Mouse (Mus musculus): Measurements from ENCODE around the gene Hhex. TPM values are rescaled to one million over a fixed set of nuclear protein-coding genes. Genes with fewer than 3 reads are reported as not detected.

Hhex gene
- polyA plus RNA-seq, 1 experiment = 0.74 TPM

- H3K4me3 ChIP-seq (ENCODE audit: insufficient read depth, poor library complexity, severe bottlenecking) = peak overlapping the region; percentile 52
- H3K79me2 ChIP-seq (ENCODE audit: control insufficient read depth, insufficient read depth) = no peaks in the 10 kb centered on the region
- no peaks in the 10 kb centered on the region for H3K79me3 ChIP-seq (ENCODE audit: low read depth)
- H3K27me3 ChIP-seq (ENCODE audit: control insufficient read depth, insufficient read depth, insufficient read length) = no peaks in the 10 kb centered on the region
- H3ac ChIP-seq (ENCODE audit: control insufficient read depth, insufficient read length, low read depth) = peak overlapping the region; percentile 50
- no peak for TF ChIP-seq USF1 (IDR thresholded peaks at IDR 0.05; ENCODE audit: low read depth)
- TF ChIP-seq CEBPB (IDR thresholded peaks at IDR 0.05; ENCODE audit: low read depth) = no peak
- no peak for TF ChIP-seq FOSL1 (IDR thresholded peaks at IDR 0.05; ENCODE audit: insufficient read depth, low read length, poor library complexity, severe bottlenecking)
- TF ChIP-seq MYOD1 (IDR thresholded peaks at IDR 0.05; ENCODE audit: control insufficient read depth, insufficient read length, low read depth) = no peak
- TF ChIP-seq MAX (IDR thresholded peaks at IDR 0.05) = no peak
- no peak for TF ChIP-seq MYOG (IDR thresholded peaks at IDR 0.05; ENCODE audit: control insufficient read depth, extremely low read depth, insufficient read length)
- TF ChIP-seq CTCF (IDR thresholded peaks at IDR 0.05; ENCODE audit: control insufficient read depth, insufficient read depth, insufficient read length) = no peak
- no peaks in the 10 kb centered on the region for H3K36me3 ChIP-seq (ENCODE audit: control insufficient read depth, insufficient read depth)
Observed at GRCm38 (mm10) chr19:37435041-37435852, 637 bp downstream of the Hhex start.

DNA sequence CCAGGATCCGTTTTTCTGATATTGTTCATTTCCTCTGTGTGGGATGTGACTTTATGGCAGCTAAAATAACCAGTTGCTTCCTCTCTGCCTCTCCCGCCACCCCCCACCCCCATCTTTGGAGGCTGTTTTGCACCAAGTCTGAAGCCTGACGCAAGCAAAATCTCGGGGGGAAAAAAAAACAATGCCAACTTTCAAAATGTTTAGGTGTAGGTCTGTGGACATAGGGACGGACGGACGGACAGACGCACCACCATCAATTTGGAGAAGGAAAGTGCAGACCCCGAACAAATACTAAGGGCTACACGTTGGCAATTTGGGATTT lies 1.2 kb downstream of the Hhex start:
- Histone ChIP-seq H3ac (ENCODE audit: control insufficient read depth, insufficient read length, low read depth) (no peak overlapping the region), H3K79me3 (ENCODE audit: low read depth) (no peaks in the 10 kb centered on the region), H3K36me3 (ENCODE audit: control insufficient read depth, insufficient read depth) (no peaks in the 10 kb centered on the region), H3K4me3 (ENCODE audit: insufficient read depth, poor library complexity, severe bottlenecking) (peak overlapping the region; percentile 52), H3K27me3 (ENCODE audit: control insufficient read depth, insufficient read depth, insufficient read length) (no peaks in the 10 kb centered on the region), H3K79me2 (ENCODE audit: control insufficient read depth, insufficient read depth) (no peaks in the 10 kb centered on the region)
- no peak for TF ChIP-seq CTCF (IDR thresholded peaks at IDR 0.05; ENCODE audit: control insufficient read depth, insufficient read depth, insufficient read length)
- TF ChIP-seq FOSL1 (IDR thresholded peaks at IDR 0.05; ENCODE audit: insufficient read depth, low read length, poor library complexity, severe bottlenecking) = no peak
- no peak for TF ChIP-seq USF1 (IDR thresholded peaks at IDR 0.05; ENCODE audit: low read depth)
- TF ChIP-seq MYOG (IDR thresholded peaks at IDR 0.05; ENCODE audit: control insufficient read depth, extremely low read depth, insufficient read length) = no peak
- TF ChIP-seq CEBPB (IDR thresholded peaks at IDR 0.05; ENCODE audit: low read depth) = no peak
- TF ChIP-seq MAX (IDR thresholded peaks at IDR 0.05) = no peak
- no peak for TF ChIP-seq MYOD1 (IDR thresholded peaks at IDR 0.05; ENCODE audit: control insufficient read depth, insufficient read length, low read depth)

- Histone ChIP-seq H3ac (ENCODE audit: control insufficient read depth, insufficient read length, low read depth) (no peak overlapping the region), H3K79me2 (ENCODE audit: control insufficient read depth, insufficient read depth) (no peaks in the 10 kb centered on the region), H3K79me3 (ENCODE audit: low read depth) (no peaks in the 10 kb centered on the region), H3K27me3 (ENCODE audit: control insufficient read depth, insufficient read depth, insufficient read length) (no peaks in the 10 kb centered on the region), H3K36me3 (ENCODE audit: control insufficient read depth, insufficient read depth) (no peaks in the 10 kb centered on the region), H3K4me3 (ENCODE audit: insufficient read depth, poor library complexity, severe bottlenecking) (no peak overlapping the region)
- TF ChIP-seq USF1 (IDR thresholded peaks at IDR 0.05; ENCODE audit: low read depth) (no peak), MYOD1 (IDR thresholded peaks at IDR 0.05; ENCODE audit: control insufficient read depth, insufficient read length, low read depth) (no peak), CEBPB (IDR thresholded peaks at IDR 0.05; ENCODE audit: low read depth) (no peak), FOSL1 (IDR thresholded peaks at IDR 0.05; ENCODE audit: insufficient read depth, low read length, poor library complexity, severe bottlenecking) (no peak), MYOG (IDR thresholded peaks at IDR 0.05; ENCODE audit: control insufficient read depth, extremely low read depth, insufficient read length) (no peak)
Observed at GRCm38 (mm10) chr19:37436514-37437288, 2.1 kb downstream of the Hhex start.

DNA sequence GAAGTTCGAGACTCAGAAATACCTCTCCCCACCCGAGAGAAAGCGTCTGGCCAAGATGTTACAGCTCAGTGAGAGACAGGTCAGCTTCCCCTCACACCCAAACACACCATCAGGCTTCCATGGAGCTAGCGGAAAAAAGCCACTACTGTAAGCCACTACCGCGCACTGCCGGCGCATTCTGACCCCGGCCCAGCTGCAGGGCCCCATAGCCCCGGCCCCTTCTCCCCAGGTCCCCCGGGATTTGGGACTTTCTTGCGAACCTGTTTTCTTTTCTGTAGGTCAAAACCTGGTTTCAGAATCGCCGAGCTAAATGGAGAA lies 2.6 kb downstream of the Hhex start:
- Histone ChIP-seq H3K79me3 (ENCODE audit: low read depth) (no peaks in the 10 kb centered on the region), H3K79me2 (ENCODE audit: control insufficient read depth, insufficient read depth) (no peaks in the 10 kb centered on the region), H3K27me3 (ENCODE audit: control insufficient read depth, insufficient read depth, insufficient read length) (no peaks in the 10 kb centered on the region), H3K36me3 (ENCODE audit: control insufficient read depth, insufficient read depth) (no peaks in the 10 kb centered on the region), H3ac (ENCODE audit: control insufficient read depth, insufficient read length, low read depth) (no peak overlapping the region), H3K4me3 (ENCODE audit: insufficient read depth, poor library complexity, severe bottlenecking) (no peak overlapping the region)
- TF ChIP-seq MYOD1 (IDR thresholded peaks at IDR 0.05; ENCODE audit: control insufficient read depth, insufficient read length, low read depth) (no peak), MAX (IDR thresholded peaks at IDR 0.05) (no peak), CEBPB (IDR thresholded peaks at IDR 0.05; ENCODE audit: low read depth) (no peak), FOSL1 (IDR thresholded peaks at IDR 0.05; ENCODE audit: insufficient read depth, low read length, poor library complexity, severe bottlenecking) (no peak), CTCF (IDR thresholded peaks at IDR 0.05; ENCODE audit: control insufficient read depth, insufficient read depth, insufficient read length) (no peak), MYOG (IDR thresholded peaks at IDR 0.05; ENCODE audit: control insufficient read depth, extremely low read depth, insufficient read length) (no peak), USF1 (IDR thresholded peaks at IDR 0.05; ENCODE audit: low read depth) (no peak)

DNA sequence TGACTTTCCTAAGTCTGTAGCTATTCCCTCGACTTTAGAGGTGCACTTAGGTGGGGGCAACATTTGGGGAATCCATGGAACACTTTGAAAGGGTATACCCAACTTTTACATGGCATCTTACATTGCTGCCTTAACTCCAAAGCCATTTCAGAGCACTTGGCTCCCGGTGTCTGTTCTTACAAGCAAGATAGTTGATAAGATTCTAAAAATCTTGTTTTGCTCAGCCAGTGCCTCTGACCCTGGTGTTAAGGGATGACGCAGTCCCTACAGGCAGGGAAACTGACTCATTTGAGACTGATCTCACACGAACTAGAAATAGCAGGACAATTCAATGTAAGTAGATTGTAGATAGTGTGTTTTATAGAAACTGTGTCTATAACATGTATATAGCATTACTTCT lies 5.6 kb downstream of the Hhex start:
- Histone ChIP-seq H3K27me3 (ENCODE audit: control insufficient read depth, insufficient read depth, insufficient read length) (no peaks in the 10 kb centered on the region), H3K36me3 (ENCODE audit: control insufficient read depth, insufficient read depth) (no peaks in the 10 kb centered on the region), H3ac (ENCODE audit: control insufficient read depth, insufficient read length, low read depth) (no peak overlapping the region)

More for the DNA sequence above, 5.6 kb downstream of the Hhex start:
- H3K79me2 ChIP-seq (ENCODE audit: control insufficient read depth, insufficient read depth) = no peaks in the 10 kb centered on the region
- TF ChIP-seq USF1 (IDR thresholded peaks at IDR 0.05; ENCODE audit: low read depth) (no peak), CEBPB (IDR thresholded peaks at IDR 0.05; ENCODE audit: low read depth) (no peak), MAX (IDR thresholded peaks at IDR 0.05) (no peak), CTCF (IDR thresholded peaks at IDR 0.05; ENCODE audit: control insufficient read depth, insufficient read depth, insufficient read length) (no peak), FOSL1 (IDR thresholded peaks at IDR 0.05; ENCODE audit: insufficient read depth, low read length, poor library complexity, severe bottlenecking) (no peak), MYOG (IDR thresholded peaks at IDR 0.05; ENCODE audit: control insufficient read depth, extremely low read depth, insufficient read length) (no peak), MYOD1 (IDR thresholded peaks at IDR 0.05; ENCODE audit: control insufficient read depth, insufficient read length, low read depth) (no peak)
- H3K4me3 ChIP-seq (ENCODE audit: insufficient read depth, poor library complexity, severe bottlenecking) = no peak overlapping the region
- H3K79me3 ChIP-seq (ENCODE audit: low read depth) = no peaks in the 10 kb centered on the region
